Mouse (Mus musculus): ENCODE measurements around the gene March6.

DNA sequence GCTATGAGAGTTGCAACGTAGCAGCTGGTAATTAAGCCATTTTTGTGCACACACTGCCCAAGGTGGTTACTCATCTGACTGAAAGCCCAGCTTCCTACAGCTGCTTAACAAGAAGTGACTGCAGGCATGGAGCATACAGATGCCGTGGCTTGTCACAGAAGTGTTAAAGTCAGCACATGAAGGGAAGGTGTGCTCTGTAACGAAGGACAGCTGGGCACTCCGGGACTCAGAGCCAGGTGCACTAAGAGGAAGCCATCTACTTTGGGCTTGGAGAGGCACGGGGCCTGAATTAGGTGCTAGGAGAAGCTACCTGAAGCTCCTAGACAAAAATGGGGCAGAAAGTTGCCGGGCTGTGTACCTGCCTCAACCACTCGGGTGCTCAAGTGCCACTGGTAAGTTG is 97.1 kb downstream of the March6 start:
- TF ChIP-seq CHD2 (IDR thresholded peaks at IDR 0.05; ENCODE audit: low read depth, low read length) (no peak), ZNF384 (IDR thresholded peaks at IDR 0.05; ENCODE audit: low read depth, low read length) (no peak)

Data from ES-E14 (cell line).